Mouse (Mus musculus) heart, adult 2 months (tissue): ENCODE results near the gene Dnajb4. TPM values are rescaled to one million over a fixed set of nuclear protein-coding genes. Genes with fewer than 3 reads are reported as not detected.

Source experiments
- DNase-seq, 2 experiments: peaks; one replicate each; pipeline ENCODE4 v3.0.0; 2021
- H3K27ac ChIP-seq: fragments of 200-600 bp; 2 replicates; pipeline ENCODE4 v1.8.1; 2022
- H3K27me3 ChIP-seq: fragments of 200-500 bp; 2 replicates; pipeline ENCODE4 v1.6.1; 2012; ENCODE audit warnings: mild to moderate bottlenecking, low read length, inconsistent platforms, mixed read lengths; ENCODE audit not compliant: control insufficient read depth, insufficient read depth
- H3K36me3 ChIP-seq: fragments of 200-500 bp; 2 replicates; pipeline ENCODE4 v1.6.1; 2012; ENCODE audit warnings: low read length, inconsistent platforms; ENCODE audit not compliant: control insufficient read depth, insufficient read depth
- H3K4me1 ChIP-seq: fragments of 200-500 bp; 2 replicates; pipeline ENCODE4 v1.6.1; 2011; ENCODE audit warnings: low read length; ENCODE audit not compliant: control insufficient read depth, insufficient read depth
- H3K4me3 ChIP-seq: fragments of 200-600 bp; 2 replicates; pipeline ENCODE4 v1.8.1; 2022
- H3K79me2 ChIP-seq: fragments of 200-500 bp; replicated peaks from 2 replicates; pipeline ENCODE4 v1.6.1; 2012; ENCODE audit warnings: mild to moderate bottlenecking, inconsistent platforms, low read length, moderate library complexity, mixed read lengths; ENCODE audit not compliant: control insufficient read depth, insufficient read depth
- H3K9ac ChIP-seq: fragments of 200-500 bp; 2 replicates; pipeline ENCODE4 v1.6.1; 2012; ENCODE audit warnings: low read depth, mild to moderate bottlenecking, control low read depth, inconsistent platforms, low read length, mixed read lengths
- CTCF ChIP-seq: fragments of 200-600 bp; IDR thresholded peaks from 2 replicates; pipeline ENCODE4 v1.8.1; 2022; ENCODE audit warnings: antibody characterized with exemption, mild to moderate bottlenecking, moderate library complexity
- EP300 ChIP-seq: fragments of 200-500 bp; IDR thresholded peaks from 2 replicates; pipeline ENCODE4 v1.6.1; 2011; ENCODE audit warnings: low read depth, low read length, control low read depth; ENCODE audit not compliant: insufficient read depth
- POLR2A ChIP-seq: fragments of 200-500 bp; IDR thresholded peaks from 2 replicates; pipeline ENCODE4 v1.6.1; 2011; ENCODE audit warnings: mild to moderate bottlenecking, low read depth, low read length, control low read depth; ENCODE audit not compliant: insufficient read depth
- WGBS: fragments of 180-500 bp; shearing (Covaris S2); methylation state at CpG from one replicate; pipeline ENCODE4 v1.1.7; 2018; 5-methylcytosine and 5-hydroxymethylcytosine counted together
- intact Hi-C: fragments of 180-260 bp; cut with DNase I; formaldehyde crosslinking; loops from one replicate; pipeline ENCODE4 v1.15.1; 2025
- polyA plus RNA-seq: library from polyadenylated mRNA; depleted of rRNA; stranded (reverse); fragments of >200 nt; gene quantifications from 2 replicates; pipeline ENCODE4 v1.2.3, GENCODE M21; 2012
- total RNA-seq, 2 experiments: library from RNA; stranded (reverse); gene quantifications; 2 replicates each; pipeline ENCODE4 v1.2.3; 2021

Dnajb4 gene
- total and polyA plus RNA-seq, 3 experiments = 18.1 to 102 (median 98.4) TPM

DNA sequence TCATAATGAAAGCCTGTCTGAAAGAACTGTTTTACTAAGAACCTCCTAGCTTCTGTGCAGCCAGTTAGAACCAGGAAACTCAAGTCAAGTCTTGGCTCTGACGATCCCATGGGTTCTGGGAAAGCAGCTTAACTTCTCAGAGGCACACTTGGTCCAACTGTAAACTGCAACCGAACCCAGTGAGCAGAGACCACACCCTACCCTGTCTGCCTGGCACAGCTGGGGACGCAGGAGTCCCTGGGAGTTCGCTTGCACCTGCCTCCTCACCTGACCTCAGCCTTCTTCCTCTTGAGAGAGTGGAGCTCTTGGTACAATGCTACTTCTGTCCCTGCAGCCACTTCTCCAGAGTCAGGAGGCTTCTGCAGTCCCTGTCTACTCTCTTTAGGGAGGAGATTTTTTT lies 49.5 kb downstream of the Dnajb4 start:
- 65% methylated on average over 4 of the region's 4 CpGs for WGBS
- no peak overlapping the region for H3K4me3 ChIP-seq
- DNase-seq = no peak

DNA sequence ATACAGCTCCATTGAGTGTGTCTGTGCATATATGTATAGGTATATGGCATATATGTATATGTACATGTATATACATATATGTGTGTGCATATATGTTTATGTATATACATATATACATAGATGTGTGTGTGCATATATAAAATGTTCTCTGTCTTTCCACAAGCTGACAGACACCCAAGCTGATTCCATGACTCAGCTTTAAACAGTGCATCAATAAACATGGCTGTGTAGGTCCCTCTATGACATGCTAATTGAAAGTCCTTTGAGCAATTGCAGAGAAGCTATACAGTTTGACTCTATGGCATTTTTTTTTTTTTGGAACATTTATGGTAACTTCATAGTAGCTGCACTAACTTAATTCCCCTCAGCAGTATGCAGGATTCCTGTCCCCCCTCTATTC lies 50.8 kb downstream of the Dnajb4 start:
- H3K79me2 ChIP-seq = no peaks in the 10 kb centered on the region
- no peak for DNase-seq
- H3K27me3 ChIP-seq = no peaks in the 10 kb centered on the region
- TF ChIP-seq POLR2A = no peak
- no peak for TF ChIP-seq CTCF
- TF ChIP-seq EP300 = no peak
- H3K27ac ChIP-seq = no peak overlapping the region
- intact Hi-C loops = no loop called here
- H3K4me1 ChIP-seq = peaks cover 1% of the 10 kb centered on the region; the same call in 1 of the 2 replicates
- H3K36me3 ChIP-seq = no peaks in the 10 kb centered on the region
- H3K9ac ChIP-seq = no peak overlapping the region
- no peak overlapping the region for H3K4me3 ChIP-seq

More for the DNA sequence above, 49.5 kb downstream of the Dnajb4 start:
- Histone ChIP-seq H3K79me2 (no peaks in the 10 kb centered on the region), H3K9ac (no peak overlapping the region), H3K4me1 (peaks cover 3% of the 10 kb centered on the region; the same call in 1 of the 2 replicates), H3K27ac (no peak overlapping the region), H3K27me3 (no peaks in the 10 kb centered on the region), H3K36me3 (no peaks in the 10 kb centered on the region)
- TF ChIP-seq CTCF (no peak), EP300 (no peak), POLR2A (no peak)
- intact Hi-C loops = loop anchor here (10.0 kb wide), 1 partner anchor 46 kb away; no protein-coding TSS in a partner anchor

DNA sequence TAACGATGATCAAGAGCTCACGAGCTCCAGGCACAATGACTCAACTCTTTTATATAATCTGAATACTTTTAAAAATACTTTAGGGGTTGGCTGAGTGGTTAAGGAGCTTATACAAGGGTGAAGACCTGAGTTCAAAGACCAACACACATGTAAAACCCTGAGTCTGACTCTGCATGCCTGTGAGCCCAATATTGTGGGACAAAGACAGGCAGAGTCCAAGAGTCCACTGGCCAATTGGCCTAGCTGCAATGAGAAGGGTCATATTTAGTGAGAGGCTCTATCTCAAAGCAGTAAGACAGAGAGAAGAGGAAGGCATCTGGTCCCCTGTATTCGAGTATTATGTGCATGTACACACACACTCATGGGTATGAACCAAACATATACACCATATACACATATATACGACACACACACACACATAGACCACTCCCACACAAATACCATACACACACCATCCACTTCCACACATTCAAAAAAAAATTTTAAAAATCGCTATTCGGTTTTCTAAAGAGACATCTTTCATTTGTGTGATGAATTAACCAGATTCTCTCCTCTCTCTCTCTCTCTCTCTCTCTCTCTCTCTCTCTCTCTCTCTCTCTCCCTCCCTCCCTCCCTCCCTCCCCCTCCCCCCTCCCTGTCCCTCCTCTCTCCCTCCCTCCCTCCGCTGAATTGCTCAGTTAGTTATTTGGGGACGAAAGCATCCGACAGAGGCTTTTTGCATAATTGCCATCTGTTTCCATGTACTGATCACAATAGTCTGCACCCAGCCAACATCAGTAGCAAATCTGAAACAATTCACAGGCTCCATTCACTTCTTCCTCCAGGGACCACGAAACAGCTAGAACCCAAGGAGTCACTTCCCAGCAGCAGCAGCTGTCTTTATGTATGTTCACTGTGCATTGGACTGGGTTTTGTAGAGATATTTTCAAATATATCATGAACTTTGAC lies 51.5 kb downstream of the Dnajb4 start:
- intact Hi-C loops = no loop called here
- TF ChIP-seq POLR2A (no peak), EP300 (no peak), CTCF (no peak)
- peaks cover 1% of the 10 kb centered on the region; the same call in 1 of the 2 replicates for H3K4me1 ChIP-seq
- H3K27me3 ChIP-seq = no peaks in the 10 kb centered on the region
- no peak overlapping the region for H3K27ac ChIP-seq
- DNase-seq = no peak
- H3K4me3 ChIP-seq = no peak overlapping the region
- no peaks in the 10 kb centered on the region for H3K36me3 ChIP-seq
- 60% methylated on average over 10 of the region's 10 CpGs for WGBS
- H3K79me2 ChIP-seq = no peaks in the 10 kb centered on the region
- no peak overlapping the region for H3K9ac ChIP-seq

DNA sequence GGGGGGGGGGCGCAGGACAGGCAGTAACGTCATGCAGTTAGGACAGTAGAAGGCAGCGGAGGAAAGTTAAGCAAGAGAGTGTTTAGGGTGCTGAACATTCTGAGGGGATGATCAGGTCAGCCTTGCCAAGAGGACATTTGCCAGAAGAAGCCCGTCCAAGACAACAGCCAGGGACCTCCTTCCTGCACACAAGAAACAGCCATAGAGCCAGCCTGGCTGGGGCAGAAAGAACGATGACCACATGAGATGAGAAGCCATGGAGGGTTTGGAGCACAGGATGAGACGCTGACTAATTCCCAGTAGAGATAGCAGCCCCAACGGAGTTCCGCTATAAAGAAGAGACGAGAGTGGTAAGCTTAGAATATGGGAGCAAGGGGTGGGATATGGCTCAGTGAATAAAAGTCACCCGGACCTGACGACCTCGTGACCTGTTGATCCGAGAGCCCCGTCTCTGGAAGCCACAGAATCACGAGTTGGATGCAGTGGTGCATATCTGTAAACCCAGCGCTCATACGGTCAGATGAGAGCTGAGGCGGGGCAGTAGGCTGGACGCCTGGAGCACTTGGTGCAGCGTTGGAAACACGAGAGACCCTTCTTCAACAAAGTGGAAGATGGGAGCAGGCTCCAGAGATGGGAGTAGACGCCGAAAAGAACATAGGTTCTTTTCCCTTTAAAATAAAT lies 53.1 kb downstream of the Dnajb4 start:
- H3K27me3 ChIP-seq = no peaks in the 10 kb centered on the region
- no peak overlapping the region for H3K9ac ChIP-seq
- intact Hi-C loops = no loop called here
- no peak overlapping the region for H3K27ac ChIP-seq
- no peak for TF ChIP-seq EP300
- no peaks in the 10 kb centered on the region for H3K36me3 ChIP-seq
- WGBS = 70% methylated on average over 23 of the region's 23 CpGs
- DNase-seq = no peak
- H3K79me2 ChIP-seq = no peaks in the 10 kb centered on the region
- peaks cover 3% of the 10 kb centered on the region for H3K4me1 ChIP-seq
- no peak overlapping the region for H3K4me3 ChIP-seq

DNA sequence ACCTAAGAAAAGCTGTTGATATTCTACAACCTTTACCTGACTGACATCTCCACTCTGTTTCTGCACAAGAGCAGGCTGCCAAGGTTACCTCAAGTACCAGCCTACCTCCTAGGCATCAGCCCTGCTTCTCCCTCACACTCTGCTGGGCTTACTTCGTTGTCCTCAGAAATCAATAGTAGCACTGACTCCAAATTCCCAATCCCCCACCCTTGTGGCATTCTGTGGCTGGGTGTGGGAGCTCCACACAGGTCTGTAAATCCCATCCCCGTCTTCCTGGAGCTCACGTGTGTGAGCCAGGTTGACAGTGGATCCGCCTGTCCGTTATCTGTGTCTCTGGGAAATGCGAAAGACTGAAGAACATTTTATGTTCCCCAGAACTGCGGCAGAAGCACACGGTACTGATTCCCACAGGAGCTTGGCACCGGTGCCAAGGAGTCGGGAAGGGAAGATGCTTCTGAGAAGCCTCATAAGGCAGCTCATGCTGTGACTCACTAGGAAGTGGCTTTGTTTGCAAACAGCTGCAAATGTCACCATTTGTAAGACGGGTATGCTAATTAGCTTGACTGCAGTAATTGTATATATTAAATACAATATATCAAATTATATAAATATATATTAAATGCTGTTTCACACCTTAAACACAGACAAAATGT lies 54.7 kb downstream of the Dnajb4 start:
- Histone ChIP-seq H3K36me3 (no peaks in the 10 kb centered on the region), H3K4me3 (no peak overlapping the region), H3K79me2 (no peaks in the 10 kb centered on the region), H3K4me1 (peaks cover 3% of the 10 kb centered on the region), H3K27me3 (no peaks in the 10 kb centered on the region), H3K9ac (no peak overlapping the region), H3K27ac (no peak overlapping the region)
- 61% methylated on average over 11 of the region's 11 CpGs for WGBS
- no peak for TF ChIP-seq POLR2A
- TF ChIP-seq EP300 = no peak
- no peak for TF ChIP-seq CTCF
- DNase-seq = no peak
- intact Hi-C loops = no loop called here

DNA sequence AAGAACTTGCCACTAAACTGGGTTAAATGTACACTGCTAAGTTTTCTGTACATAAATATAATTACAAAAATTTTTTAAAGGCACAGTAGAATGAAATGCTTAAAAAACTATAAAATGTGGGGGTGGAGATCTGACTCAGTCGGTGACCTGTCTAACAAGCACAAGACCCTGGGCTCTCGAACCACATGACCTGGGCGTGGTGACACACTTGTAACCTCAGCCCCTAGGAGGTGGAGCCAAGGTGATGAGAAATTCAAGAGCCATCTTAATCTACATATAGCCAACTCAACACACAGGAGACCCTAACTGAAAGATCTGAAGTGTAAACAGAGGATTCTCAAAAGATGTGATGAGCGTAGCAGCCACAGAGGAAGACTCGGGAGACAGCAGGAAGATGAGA lies 56.0 kb downstream of the Dnajb4 start:
- no peaks in the 10 kb centered on the region for H3K27me3 ChIP-seq
- H3K79me2 ChIP-seq = no peaks in the 10 kb centered on the region
- H3K4me1 ChIP-seq = peaks cover 10% of the 10 kb centered on the region
- no peak for DNase-seq
- H3K27ac ChIP-seq = no peak overlapping the region
- H3K4me3 ChIP-seq = no peak overlapping the region
- WGBS = 91% methylated on average over 5 of the region's 5 CpGs
- TF ChIP-seq EP300 (no peak), POLR2A (no peak), CTCF (no peak)
- H3K9ac ChIP-seq = no peak overlapping the region
- peaks cover 6% of the 10 kb centered on the region; the same call in 1 of the 2 replicates for H3K36me3 ChIP-seq
- intact Hi-C loops = no loop called here
